Mouse (Mus musculus): ENCODE results near the gene Dst.
A peak's percentile ranks its signal among the peaks of the same experiment; 100 is the strongest.

GRCm38 (mm10) chr1:33875691-33876090, 32.3 kb upstream of the Dst start:
- TF ChIP-seq CTCF (conservative IDR thresholded peaks at IDR 0.05; ENCODE audit: low read length) (peak; percentile 85), POU5F1 (IDR thresholded peaks at IDR 0.05; ENCODE audit: borderline replicate concordance, low read length) (no peak)

Measured in E14TG2a.4 (cell line).